Mouse (Mus musculus) Muller cell, postnatal 12 days (primary cell): ENCODE measurements around the gene Smco3.

Source experiments
- DNase-seq: peaks from one replicate; pipeline ENCODE4 v3.0.0-alpha.2; 2015; ENCODE audit errors: inconsistent ontology term

The Smco3 gene

GRCm38 (mm10) chr6:136847267-136847666 is 12.0 kb upstream of the Smco3 start:
- DNase-seq, result no peak

DNA sequence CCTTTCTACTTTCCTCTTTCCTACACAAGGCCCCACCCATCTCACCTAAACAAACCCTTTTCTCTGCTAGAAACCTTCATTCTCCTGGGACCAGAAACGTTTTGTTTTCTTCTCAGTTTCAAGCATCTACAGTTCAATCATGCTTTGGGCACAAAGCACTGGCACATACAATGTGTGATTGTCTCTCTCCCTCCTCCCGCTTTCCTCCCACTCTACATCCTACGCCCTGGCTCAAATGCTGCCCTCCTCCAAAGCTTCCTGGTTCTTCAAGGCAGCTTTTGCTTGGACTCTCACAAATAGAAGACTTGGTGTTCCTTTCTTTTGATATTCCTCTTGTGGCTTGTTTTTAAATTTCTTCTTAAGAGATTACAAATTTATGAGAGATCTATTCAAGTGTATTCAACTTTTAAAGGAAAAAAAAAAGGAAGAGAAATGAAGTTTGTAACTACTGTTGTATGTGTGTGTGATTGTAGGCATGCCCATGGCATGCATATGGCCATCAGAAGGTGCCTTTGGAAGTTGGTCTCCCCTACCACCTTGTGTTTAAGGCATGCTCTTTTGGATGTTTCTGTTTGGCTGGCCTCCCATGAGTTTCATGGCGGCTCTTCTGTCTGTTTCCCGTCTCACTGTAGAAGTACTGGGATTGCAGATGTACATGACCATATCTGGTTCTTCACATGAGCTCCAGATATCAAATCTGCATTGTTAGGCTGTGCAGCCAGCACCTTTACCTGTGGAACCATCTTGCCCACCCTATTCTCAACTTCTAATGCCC is 10.6 kb upstream of the Smco3 start:
- DNase-seq, result no peak

DNA sequence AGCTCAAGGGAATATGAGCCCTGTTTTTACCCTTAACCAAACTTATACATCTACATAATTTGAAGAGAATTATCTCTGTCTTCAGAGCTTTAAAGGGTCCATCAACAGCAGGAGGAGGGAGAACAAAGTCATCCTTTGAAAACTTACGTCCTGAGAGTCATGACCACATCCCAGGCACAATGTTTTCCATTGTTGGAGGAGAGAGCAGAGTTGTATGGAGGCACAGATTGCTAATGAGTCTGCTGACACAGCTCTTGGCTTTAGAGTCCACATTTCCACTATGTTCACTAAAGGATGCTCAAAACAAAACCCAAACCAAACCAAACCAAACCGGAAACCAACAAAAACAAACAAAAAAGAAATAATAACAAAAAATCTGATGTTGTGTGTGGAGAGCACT is 9.7 kb upstream of the Smco3 start:
- peak; percentile 11 for DNase-seq

GRCm38 (mm10) chr6:136837323-136837722 is 2.1 kb upstream of the Smco3 start:
- DNase-seq, result no peak

- no peak for DNase-seq
Measured at GRCm38 (mm10) chr6:136831712-136832111, 3.5 kb downstream of the Smco3 start.

DNA sequence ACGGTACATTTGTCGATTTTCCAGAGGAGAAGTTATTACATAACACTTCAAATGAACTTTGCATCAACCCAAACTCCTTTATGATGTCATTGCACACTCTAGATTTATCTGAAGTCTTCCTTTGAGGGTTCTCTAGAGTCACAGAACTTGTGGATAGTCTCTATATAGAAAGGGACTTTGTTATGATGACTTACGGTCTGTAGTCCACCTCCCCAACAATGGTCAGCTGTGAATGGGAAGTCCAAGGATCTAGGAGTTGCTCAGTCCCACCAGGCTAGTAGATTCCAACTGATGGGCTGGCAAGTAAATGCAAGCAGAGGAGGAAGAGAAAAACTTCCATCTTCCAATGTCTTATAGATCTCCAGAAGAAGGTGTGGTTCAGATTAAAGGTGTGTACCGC is 6.6 kb downstream of the Smco3 start:
- no peak for DNase-seq

DNA sequence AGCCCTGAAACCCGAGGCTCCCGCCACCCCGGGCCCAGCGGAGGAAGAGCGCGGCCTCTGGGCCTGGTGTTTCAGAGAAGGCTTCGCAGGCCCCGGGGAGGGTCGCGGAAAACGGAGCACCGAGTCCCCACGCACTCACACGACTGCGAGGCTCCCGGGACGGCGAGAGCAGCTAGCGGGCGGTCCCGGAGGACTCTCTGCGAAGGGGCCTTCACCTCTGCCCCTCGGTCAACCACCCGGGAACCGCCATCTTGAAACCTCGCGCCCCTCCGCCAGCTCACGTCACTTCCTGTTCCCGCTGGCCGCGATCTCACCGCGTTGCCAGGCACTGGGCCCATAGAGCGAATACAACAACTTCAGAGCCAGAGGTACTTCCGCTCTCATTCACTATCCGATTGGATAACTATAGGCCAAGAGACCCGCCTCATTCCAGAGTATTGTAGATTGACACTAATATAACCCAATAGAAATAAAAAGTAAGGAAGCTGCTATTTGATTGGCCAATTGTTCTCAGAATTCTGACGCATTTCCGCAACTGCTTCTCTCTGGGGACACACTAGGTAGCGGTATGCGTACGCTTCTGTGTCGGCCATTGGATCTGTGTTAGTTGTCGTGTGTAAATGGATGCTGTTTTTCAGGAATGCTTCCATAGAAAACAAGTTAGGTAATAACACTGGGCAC is 7.2 kb downstream of the Smco3 start, which contains the start of gene Wbp11:
Gene Wbp11, minus strand, starts transcription at position 353 of the 681 bp plus-strand sequence.
- DNase-seq, result peak; percentile 99

DNA sequence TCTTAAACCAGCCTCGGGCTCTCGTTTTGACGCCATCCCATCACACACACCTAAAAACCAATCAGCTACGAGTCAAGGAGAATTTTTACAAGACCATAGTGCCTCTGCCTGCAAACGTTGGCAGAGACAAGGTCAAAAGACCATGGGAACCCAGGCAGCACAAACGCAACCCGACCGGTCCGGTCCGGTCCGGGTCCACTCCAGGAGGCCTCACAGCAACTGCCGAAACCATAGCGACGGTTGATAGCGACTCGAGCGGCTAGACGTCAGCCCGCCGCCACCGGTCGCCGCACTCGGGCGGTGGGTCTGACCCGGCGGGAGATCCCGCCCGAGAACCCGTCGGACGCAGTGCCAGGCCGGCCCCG is 7.8 kb downstream of the Smco3 start, which contains the start of gene BC049715:
Gene BC049715, plus strand, starts transcription at position 111 of the 365 bp plus-strand sequence.
- no peak for DNase-seq

DNA sequence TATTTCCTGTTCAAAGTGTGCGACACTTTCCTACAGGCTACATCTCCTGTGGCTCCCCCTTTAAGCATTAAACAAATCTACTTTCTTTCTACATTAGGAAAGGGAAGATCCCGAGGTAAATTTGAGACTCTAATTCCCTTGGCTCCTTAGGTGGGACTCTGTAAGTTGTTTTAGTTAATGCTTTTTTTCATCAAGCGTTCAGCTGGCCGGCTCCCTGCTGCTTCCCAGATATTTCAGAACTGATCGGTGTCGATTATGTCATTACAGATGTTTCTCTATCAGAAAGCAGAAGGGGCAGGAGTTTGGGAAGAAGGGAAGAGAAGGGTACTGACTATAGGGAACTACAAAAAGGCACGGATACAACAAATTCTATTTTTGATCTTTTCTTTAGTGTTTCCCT is 8.1 kb downstream of the Smco3 start:
- no peak for DNase-seq

DNA sequence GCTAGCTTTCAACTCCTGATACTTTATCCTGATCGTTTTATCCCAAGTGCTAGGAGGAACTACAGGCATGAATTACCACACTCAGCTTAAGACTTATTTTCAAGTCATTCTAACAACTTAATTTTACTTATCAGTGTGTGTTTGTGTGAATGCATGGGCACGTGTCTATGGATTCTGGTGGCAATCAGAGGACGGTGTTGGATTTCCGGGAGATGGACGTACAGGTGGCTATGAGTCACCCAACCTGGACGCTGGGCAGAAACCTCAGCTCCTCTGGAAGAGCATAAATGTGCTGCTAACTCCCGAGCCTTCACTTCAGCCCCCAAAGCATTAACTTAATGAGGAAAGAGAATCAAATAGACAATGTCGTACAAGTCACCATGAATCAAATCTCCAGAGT is 10.3 kb downstream of the Smco3 start:
- DNase-seq, result no peak

DNA sequence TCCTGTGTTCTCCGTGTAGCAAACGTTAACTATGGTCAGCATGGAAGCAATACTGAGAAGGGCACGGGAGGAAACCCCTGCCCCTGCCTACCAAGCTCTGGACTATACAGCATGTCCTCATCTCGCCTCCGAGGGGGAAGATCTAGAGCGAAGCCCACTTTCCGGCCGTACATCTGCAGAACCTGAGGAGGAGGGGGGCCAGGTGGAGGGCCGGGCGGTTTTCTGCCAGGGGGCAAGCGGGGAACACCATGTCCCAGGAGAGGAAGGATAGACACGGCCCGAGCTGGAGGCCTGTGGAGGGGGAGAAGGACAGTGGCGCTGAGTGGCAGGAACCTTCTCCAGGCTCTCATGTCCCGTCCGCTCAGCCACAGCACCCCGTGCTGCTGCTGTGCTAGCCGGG is 14.2 kb downstream of the Smco3 start:
- DNase-seq, result no peak

- DNase-seq, result no peak
Measured at GRCm38 (mm10) chr6:136820381-136820780, 14.9 kb downstream of the Smco3 start.

DNA sequence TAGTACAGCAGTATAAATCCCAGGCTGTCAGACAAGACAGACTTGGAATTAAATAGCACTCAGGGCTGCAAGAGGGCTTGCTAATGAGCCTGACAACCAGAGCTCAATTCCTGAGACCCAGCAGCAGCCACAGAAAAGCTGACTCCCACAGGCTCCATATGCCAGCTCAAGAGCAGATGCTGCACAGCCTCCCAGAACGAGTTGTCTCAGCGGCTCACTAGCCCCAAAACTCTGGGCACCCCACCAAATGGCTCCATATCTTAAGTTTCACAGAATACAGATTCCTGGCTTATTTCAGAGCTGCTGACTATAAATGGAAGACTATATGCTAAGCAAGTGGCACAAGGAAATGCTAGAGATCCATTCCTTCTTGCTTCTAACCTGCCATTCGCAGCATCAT is 17.7 kb downstream of the Smco3 start:
- DNase-seq, result no peak

GRCm38 (mm10) chr6:136816826-136817225 is 18.4 kb downstream of the Smco3 start:
- no peak for DNase-seq

GRCm38 (mm10) chr6:136815381-136815780 is 19.9 kb downstream of the Smco3 start:
- no peak for DNase-seq

GRCm38 (mm10) chr6:136813117-136813516 is 22.1 kb downstream of the Smco3 start:
- DNase-seq, result no peak

DNA sequence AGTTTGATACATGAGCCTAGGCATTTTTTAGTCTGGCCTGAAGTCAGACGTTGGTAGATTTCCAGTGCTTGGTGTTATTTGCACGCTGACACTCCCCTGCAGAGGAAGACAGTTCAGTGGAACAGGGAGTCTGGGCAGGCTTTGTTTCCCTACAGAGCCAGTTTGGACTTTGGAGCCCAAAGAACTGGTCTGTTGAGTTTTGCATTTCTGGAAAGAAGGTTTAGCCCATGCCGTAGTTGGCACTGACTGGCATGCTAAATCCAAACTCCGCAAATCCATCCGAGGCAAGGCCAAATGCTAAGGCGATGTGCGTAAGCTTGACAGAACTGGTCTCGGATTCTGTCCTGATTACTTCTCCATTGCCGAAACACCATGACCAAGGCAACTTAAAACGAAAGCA is 24.1 kb downstream of the Smco3 start:
- no peak for DNase-seq

DNA sequence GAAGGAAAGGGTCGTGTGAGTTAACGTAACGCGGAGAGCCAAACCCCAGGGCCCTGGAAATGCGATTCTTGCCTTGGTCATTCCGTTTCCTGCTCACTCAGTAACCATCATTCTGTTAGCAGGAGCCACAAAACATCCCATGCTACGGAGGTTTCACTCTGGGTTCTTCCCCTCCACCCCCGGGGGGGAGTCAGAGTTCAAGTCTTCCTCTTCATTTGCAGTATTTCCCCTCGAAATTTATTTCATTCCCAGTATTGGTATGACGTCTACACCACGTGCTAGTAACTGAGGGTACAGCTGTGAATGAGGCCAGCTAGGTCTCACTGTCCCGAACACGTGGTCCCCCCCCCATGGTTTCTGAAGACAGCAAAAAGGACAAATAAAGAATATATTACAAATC is 25.6 kb downstream of the Smco3 start:
- no peak for DNase-seq

DNA sequence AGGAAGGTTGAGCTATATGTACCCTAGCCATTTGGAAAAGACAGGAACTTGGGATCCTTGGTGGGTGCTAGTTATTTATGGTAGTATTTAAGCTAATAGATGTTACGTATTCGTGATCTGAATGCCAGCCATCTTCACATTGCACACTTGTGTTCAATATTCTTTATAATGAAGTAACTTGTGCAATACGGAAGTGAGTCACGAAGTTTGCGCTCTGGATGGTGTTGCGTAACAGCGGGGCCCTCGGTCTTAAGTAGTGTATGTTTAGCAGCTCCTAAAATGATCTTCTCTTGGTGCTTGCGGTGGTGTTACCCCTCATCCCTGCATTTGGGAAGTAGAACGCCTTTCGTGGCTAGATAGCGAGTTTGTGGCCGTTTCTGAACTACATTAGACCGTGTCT is 26.2 kb downstream of the Smco3 start:
- no peak for DNase-seq

DNA sequence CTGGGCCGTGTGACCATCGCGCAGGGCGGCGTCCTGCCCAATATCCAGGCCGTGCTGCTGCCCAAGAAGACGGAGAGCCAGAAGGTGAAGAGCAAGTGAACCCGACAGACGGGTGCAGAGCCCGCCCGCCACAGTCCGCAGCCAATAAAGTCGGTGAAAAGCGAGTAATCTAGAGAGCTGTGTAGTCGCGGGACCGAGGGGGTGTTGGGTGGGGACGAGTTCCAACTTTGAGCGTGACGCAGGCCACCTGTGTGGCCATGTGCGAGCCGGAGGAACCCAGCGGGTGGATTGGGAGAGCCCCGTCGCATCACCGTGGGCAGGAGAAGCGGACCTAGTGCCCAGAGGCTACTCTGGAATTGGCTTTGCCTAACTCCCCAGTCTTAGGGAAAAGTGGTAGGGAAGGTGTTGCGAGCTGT is 26.6 kb downstream of the Smco3 start:
- peak; percentile 50 for DNase-seq

DNA sequence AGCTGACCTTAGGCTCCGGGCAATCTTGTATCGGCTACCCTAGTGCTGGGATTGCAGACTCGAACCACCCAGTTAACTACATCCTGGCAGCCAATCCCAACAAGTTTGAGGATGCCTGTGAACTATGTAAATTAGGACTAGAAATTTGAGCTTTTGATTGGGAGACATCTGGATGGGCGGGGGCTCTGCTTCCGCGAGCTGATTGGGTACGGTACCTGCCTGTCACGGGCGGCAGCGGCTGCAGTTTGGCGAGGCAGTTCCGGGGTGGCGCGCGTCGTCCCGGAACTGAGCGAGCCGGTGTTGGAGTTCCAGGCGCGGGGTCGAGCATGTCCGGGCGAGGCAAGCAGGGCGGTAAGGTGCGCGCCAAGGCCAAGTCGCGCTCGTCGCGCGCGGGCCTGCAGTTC is 27.2 kb downstream of the Smco3 start, which contains the start of gene H2afj:
Gene H2afj, plus strand, starts transcription at position 231 of the 404 bp plus-strand sequence.
- peak; percentile 97 for DNase-seq

GRCm38 (mm10) chr6:136807395-136808013 is 27.7 kb downstream of the Smco3 start:
- DNase-seq, result no peak

GRCm38 (mm10) chr6:136806819-136807218 is 28.4 kb downstream of the Smco3 start:
- no peak for DNase-seq
